Mouse (Mus musculus) heart, postnatal 0 days (tissue): ENCODE results near the gene Amy2a3.
"Not testable (repeated sequence)": the region's sequence is repeated elsewhere in the genome, so short reads cannot be mapped to it uniquely, and the experiment has no call there.

ENCODE experiments used
- CTCF ChIP-seq: IDR thresholded peaks from 2 replicates; pipeline ENCODE4 v1.5.1; 2016; ENCODE audit warnings: antibody characterized with exemption, control low read depth, low read depth
- EP300 ChIP-seq: IDR thresholded peaks from 2 replicates; pipeline ENCODE4 v1.6.1; 2016; ENCODE audit warnings: antibody characterized with exemption, low read depth

DNA sequence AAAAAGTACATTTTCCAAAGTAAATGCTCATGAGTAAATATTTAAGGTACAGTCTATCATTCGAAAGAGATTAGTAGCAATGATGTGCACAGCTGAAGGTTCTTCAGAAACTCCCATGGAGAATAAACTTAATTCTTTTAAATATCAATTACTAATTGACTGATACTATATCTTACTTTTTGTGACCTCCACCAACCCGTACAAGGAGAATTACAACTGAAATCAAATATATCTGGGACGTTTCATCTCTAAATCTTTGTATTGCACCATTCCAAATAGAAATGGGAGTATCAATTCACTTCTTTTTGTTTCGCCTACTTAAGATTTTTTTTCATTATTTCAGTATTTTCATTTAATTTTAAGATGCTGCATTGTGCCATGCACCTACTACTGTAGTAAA is 32.7 kb upstream of the Amy2a3 start, which contains the start of gene Amy2a2:
- TF ChIP-seq CTCF, EP300: not testable (repeated sequence)
